Mouse (Mus musculus) heart, adult 11 months (tissue): ENCODE measurements around the gene Blzf1.
A peak's percentile ranks its signal among the peaks of the same experiment; 100 is the strongest.

ENCODE experiments used
- DNase-seq: peaks from one replicate; pipeline ENCODE4 v3.0.0; 2022

Gene Blzf1

DNA sequence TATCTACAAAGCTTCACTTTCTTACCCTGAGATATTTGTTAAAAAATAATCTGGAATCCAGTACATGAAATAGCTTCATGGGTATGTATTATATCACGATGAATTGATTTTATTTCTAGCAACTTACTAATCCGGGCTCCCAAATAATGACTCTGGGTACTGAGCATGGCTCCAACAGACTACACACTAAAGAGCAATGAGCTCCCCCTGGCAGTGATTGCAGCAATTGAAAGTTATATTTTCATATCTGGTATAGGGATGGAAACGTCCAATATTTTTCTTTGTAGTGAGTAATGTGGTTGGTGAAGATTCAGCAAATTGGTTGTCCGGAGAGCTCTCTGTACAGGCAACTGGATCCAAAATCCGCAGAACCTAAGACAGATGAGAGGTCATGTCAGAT is 15.2 kb downstream of the Blzf1 start:
- no peak for DNase-seq

DNA sequence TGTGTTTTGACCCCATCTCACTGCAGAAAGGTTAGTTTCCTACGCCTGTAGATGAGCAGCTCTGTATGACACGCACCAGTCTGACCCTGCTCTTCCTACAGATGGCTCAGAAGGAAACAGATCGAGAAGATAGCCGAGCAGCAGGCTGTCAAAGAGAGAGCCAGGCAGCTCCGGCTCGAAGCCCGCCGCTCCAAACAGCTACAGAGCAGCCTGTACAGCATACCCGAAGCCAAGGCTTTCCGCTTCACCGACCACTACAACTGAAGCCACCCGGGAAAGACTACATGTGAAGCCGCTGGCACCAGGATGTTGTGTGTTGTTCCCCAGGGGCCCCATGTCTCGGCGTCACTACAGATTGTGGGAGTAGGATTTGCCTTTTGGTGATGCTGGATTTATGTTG is 19.9 kb downstream of the Blzf1 start:
- no peak for DNase-seq

DNA sequence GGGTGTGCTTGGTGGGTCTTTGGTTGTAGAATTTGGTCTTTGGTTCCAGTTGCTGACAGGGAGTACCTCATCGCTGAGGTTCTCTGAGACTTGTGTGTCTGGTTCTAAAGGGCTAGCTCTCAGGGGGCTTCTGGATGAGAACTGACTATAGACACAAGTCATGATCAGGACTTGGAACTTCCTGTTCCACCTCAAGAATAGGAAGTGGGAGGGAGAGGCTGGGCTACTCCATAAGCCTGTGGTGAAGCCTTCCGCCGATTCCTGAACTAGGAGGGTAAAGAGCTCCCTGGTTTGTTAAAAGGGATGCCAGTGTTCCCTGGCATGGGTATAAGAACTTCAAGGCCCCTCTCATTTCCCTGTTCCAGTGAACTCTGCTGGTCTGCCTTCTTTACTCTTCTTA is 23.3 kb downstream of the Blzf1 start:
- no peak for DNase-seq

DNA sequence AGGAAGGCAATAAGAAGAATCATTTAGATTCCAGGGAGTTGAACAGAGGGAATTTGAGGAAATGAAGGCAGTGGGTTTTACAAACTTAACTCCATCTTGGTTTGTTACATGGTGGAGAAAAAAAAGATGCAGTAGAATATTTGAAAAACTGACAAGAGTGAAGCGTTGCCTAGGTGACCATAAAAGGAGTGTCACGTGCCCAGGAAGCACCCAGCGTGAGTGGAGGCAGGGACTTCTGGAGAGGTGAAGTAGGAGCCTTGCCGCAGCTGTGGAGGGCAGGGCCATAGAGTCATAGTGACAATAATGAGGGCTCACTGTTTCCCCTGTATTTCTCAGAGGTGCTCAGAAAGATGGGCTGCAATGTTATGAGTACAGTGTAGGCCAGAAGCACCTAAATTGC is 28.0 kb downstream of the Blzf1 start:
- DNase-seq = no peak

DNA sequence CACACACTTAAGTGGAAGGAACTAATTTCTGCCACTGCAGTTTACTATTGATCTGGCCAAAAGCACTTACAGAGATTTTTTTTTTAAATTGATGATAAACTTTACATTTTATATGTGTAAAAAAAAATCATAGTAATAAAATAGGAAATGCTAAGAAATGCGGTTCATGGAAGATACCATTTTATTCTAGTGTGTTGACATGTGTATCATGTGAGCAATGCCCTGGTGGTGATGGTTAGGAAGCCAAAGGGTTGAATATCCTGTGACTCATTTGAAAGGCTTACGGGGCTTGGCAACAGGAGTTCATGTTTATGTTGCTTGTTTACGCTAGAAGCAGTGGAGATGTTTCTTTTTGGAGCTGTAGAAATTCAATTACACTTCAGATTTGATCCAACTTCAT is 30.7 kb downstream of the Blzf1 start:
- DNase-seq = no peak

DNA sequence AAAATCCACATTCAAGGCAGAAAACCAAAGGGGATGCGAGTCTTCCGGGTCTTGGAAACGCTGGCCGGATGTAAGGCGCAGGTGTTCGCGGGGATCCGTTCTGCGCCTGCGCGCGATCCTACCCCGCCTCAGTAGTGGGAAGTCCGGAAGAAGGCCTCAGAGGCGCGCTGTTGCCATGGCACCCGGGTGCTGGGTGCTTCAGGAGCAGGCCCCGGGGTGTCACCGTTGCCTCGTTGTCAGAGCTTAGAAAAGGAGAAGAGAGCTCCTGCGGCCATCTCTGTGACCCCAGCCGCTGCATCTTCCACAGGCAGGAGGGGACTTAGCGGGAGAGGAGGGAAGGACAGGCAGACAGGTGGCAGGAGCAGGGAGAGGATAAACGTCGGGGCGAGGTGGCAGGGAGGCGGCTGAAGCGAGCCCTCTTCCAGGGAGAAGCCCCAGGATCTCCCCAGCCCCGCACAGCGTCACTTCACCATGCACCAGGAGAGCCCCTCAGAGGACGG is 31.8 kb downstream of the Blzf1 start, which contains the start of gene Ccdc181:
Gene Ccdc181, plus strand, starts transcription at position 131 of the 500 bp plus-strand sequence.
- DNase-seq = peak; percentile 100

DNA sequence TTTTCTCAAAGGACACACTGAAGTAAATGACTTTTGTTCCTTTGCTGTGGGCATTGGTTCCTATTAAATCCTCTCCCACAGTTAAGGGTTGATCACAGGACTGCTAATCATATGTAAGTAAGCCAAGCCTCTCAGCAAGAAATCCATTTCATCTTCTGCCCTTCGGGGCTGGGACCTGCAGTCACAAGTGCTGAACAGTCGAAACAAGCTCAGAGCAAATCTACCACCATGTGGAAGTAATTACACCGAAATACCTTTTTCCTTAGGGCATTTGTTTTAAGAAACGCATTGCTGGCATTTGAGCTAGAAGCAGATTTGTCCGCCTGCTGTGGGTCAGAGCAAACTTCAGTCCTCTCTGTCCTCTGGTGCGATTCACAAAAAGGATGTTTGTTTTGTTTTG is 33.6 kb downstream of the Blzf1 start:
- DNase-seq = no peak

DNA sequence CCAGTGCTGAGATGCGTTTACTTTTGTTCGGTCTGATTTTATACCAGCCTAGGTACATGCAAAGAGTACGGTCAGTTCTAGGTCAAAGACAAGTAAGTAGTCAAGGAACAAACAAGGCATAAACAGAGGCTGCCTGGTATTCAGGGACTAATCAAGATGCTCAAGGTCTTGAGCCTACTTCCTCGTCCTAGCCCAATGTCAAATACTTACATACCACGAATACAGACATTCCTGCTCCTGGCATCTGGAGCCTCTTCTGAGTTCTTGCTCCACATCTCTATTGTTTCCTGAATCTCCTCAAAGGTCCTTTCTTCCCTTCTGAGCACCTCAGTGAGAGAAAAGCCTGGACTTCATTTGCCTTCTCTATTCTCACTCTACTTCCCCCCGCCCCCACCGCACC is 36.3 kb downstream of the Blzf1 start:
- no peak for DNase-seq

DNA sequence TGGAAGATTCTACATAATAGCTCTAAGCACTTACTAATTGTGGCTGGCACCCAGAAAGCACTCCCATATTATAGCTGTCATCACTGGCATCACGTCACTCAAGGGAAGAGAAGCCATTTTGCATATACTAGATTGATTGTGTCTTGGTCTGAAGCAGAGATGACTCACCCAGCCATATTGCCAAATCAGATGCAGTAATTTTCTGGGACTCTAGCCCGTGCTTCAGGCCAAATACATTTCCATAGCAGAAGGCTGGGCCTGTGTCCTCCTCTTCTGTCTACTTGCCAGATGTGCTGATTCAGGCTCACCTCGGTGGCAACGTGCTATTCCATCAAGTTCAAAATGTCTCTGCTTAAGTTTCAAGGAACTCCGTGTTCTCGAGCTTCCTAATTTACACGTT is 45.7 kb downstream of the Blzf1 start:
- peak; percentile 92 for DNase-seq

DNA sequence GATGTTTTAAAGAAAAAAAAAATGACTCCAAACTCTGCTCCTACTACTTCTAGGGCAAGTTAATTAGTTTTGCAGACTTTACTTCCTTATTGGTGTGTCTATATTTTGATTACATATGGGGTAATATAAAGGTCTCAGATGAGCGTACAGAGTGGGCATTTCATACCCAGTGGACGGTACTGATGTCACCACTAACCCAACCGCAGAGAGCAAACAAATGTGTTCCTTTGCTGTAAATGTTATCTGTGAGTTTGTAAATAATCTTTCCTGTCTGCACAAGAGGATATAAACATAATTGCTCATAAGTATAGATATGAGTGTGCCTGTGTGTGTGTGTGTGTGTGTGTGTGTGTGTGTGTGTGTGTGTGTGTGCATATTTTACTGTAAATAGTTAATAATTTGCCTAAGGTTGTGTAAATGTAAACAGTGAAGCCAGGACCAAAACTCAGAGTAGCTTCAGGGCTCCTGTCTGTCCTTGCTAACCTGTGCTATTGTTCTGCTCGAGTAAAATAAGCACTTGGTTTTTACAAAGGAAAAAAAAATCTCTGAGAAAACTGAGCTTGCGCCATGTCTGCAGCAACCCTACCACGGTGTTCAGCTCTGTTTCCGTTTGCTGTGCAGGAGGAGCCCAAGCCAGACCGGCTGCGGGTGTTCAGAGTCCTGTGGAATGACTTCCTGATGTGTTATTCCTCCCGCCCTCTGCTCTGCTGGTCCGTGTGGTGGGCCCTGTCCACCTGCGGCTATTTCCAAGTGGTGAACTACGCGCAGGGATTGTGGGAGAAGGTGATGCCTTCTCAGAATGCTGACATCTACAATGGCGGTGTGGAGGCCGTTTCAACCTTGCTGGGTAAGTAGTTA is 46.9 kb downstream of the Blzf1 start:
- DNase-seq = no peak

DNA sequence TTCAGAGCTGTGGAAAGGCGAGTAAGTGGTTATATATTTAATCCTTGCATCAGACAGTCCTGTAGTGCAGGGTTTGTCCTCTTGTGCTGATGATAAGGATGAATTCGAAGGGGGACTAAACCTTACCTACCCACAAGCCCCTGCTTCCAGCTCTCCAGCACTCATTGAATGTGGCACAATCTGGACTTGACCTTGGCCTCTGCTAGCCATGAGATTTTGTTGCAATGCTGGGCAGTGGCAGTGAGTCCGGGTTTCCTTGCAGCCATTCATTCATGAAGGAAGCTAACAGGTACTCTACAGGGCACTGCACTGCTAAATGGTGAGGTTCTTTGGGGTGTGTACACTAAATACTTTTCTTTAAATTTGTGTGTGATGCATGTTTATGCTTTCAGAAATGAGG is 52.5 kb downstream of the Blzf1 start:
- no peak for DNase-seq

DNA sequence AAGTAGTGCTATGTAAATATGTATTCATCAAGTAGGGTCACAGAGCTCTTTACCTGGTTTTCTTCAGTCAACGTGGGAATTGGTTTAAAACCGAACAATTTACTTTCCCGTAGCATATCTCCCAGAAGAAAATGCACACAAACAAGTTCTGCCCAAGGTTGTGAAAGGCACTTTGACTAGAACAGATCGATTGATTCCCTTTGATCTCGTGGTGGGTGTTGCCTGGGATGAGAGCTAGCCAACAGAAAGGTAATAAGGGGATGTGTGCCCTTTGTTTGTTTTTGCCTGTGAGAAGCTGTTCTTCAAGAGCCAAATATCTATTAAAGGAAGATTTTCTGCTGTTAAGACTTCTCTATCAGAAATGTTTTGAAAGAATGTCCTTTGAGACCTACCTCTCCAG is 54.7 kb downstream of the Blzf1 start:
- no peak for DNase-seq

DNA sequence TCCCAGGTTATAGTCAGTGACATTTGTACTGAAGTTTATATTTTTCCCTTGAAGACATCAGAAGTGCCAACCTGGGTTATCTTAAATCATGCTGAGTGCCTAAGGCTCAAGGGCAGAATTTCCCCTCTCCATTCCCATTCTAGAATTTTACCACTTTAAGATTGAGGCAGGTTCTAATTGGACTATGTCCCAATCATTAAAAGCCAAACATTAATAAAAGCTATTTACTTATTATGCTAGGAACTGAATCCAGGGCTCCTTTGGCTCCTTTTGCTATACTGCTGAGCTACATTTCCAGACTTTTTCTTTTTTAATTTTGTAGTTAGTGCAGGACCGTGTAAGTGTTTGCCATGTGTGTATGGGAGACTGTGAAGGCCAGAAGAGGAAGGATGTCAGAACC is 55.9 kb downstream of the Blzf1 start:
- DNase-seq = no peak

DNA sequence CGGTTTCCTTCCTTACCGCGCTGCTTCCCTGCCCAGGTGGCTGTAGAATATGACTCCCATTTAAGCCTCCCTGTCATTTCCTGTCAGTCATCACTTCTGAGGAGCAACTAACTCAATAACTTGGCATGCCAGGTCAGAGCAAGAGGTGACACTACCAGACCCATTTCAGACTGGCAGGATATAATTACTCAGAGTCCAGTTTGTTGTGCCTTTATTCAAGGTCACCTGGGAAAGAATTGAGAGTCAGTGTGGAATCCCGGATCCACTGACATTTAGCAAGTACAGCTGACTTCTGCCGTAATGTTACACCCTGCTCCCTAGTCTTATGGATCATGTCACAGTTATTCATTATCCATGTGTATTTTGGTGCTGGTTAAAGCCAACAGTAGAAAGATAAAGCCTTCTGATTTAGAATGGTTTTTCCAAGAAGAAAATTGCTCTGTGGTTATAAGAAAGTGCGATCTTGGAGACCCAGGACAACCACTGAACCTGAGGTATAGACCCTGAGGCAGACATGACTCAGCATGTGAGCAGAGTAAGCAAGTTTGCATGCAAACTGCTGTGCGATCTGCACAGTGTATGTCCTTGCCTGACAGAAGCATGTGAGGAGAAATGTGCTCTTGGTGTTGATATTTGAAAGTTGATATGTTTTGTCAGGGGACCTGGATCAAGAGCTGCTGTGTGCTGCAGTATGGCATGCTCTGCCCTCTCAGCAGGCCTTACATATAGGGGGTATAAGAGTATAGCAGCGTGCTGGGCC is 56.7 kb downstream of the Blzf1 start:
- DNase-seq = no peak

DNA sequence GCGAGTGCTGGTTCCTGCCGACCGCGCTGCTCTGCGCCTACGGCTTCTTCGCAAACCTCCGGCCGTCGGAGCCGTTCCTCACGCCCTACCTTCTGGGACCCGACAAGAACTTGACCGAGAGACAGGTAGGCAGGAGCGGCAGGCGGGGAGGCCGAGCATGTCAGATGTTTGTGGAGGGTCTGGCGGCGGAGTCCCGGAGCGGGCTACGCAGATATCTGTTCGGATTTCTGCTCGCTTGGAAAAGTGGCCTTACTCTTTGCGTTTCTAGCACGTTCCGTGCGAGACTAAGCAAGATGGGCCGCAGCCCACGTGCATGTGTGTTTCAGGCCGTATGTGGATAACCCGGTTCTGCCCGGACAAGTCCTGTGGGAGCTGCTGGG is 58.0 kb downstream of the Blzf1 start:
- no peak for DNase-seq

DNA sequence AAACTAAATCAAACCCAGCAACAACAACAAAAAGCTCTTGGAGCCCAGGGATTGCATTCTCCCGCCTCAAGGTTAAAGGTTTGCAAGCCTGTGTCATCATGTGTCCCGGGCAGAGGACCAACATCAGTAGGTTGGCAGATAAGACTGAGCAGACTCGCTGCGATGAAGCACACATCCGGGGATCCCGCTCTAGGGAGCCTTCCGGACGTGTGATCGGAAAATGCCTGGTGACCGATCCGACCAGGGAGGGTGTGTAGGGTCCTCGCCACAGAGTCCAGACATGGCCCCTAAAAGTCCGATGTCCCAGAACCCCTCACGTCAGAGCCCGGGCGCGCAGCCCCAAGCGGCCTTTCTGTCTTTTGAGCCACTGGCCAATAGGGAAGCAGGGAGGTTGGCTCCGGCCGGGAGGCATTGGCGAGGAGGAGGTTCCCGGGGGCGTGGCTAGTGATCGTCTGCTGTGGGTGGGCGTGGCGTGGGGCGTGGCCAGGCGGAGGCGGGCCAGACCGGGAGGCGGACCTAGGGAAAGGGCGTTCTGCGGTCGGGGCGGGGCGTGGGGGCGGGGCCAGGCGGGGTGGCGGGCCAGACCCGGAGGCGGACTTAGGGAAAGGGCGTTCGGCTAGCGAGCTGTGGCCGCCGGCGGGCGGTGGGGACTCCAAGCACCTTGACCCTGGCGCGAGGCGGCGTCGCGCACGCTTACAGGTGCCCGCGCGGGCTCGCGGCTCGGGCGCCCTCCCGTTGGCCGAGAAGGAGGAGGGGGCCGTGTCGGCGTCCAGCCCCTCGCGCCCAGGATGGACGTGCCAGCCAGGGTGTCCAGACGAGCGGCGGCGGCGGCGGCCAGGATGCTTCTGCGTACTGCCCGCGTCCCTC is 58.6 kb downstream of the Blzf1 start, which contains the start of gene Slc19a2:
Gene Slc19a2, plus strand, starts transcription at position 582 of the 867 bp plus-strand sequence.
- peak; percentile 100 for DNase-seq

DNA sequence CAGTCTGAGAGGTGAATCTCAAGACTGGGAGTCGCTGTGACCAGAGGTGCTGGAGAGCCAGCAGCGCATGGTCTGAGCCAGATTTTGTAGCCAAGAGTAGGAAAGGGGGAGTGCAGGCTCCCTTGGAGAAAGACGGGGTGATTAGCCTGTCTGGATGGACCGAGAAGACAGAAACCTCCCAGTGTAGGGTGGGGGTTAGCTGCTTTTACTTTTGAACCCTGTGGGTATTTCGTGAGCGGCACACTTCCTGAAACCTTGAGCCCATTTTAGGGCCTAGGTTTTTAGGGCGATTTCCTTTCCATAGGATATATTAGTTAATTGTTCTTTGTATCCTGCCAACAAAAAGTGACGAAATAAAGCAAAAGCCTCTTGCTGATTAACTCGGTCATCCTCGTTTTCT is 59.3 kb downstream of the Blzf1 start:
- peak; percentile 92 for DNase-seq

DNA sequence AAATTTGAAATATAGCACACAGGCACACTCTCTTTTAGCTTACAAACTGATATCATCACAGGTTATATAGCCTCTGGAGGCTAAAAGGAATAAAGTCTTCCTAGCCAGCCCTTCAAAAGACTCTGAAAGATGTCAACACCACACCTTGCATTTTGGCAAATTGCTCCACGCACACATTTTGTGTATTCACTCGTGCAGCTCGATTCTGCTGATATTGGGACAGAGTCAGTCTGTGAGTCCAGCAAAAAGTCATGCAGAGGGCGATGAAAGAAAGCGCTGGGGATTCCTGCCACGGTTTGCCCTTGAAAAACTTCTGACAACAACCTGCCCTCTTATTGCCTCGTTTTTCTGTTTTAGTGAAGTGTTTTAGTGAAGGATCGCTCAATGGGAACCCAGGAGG is 59.8 kb downstream of the Blzf1 start:
- DNase-seq = no peak

DNA sequence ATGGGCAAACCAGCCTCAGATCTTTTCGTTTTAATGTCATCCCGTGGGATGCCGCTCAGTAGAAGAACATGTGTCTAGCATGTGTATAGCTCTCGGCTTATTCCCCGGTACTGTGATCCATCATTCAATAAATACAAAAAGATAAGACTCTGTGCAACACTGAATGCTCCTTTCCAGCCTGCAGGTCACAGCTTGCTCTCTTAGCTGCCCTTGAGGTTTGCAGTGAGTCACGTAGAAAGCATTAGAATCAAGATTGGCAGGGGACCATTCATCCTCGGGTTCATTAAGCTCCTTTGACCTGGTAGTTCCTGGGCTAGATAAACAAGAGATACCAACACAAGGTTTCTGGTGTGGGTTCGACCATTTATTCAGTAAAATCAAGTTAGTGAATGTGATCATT is 64.5 kb downstream of the Blzf1 start:
- no peak for DNase-seq

DNA sequence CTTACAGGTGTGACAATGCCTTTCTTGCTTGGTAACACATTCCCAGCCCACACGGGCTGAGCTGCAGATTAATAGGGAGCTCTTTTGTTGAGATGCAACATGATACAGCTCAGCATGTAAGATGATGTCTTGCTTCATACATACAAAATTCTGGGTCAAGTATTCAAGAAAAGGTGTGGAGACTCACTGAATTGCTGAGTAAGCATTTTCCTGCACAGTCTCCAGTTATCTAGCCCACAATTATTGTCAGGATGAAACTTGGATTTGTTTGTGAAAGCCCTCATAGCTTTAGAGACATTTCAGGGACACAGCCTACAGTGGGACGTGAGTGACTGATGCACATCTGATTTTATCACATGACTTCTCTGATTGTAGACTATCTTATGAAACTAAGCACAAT is 65.8 kb downstream of the Blzf1 start:
- no peak for DNase-seq
